Mouse (Mus musculus) adrenal gland, postnatal 14 days (tissue): Measurements from ENCODE around the gene Hrnr. TPM values are rescaled to one million over a fixed set of nuclear protein-coding genes. Genes with fewer than 3 reads are reported as not detected.

Source experiments
- DNase-seq: peaks from one replicate; pipeline ENCODE4 v3.0.0; 2021; ENCODE audit warnings: mixed read lengths
- long read RNA-seq, 2 experiments: library from polyadenylated mRNA; stranded (forward); transcript quantifications; one replicate each; pipeline ENCODE4 v2.0.0; 2021
- total RNA-seq: library from RNA; stranded (reverse); gene quantifications from 2 replicates; pipeline ENCODE4 v1.2.3, GENCODE M21; 2021

The Hrnr gene
- not detected in 2 replicates for total RNA-seq
- long read RNA-seq, experiment 1 = 0 reads
- long read RNA-seq, experiment 2 = 0 reads

GRCm38 (mm10) chr3:93319449-93319848 lies at the start of gene Hrnr:
Hrnr (plus strand) TSS chr3:93319749.
- DNase-seq = no peak

- no peak for DNase-seq
Measured at GRCm38 (mm10) chr3:93273223-93273622, 46.3 kb upstream of the Hrnr start, which contains the start of gene Flg. Flg (plus strand) TSS chr3:93273523.

- no peak for DNase-seq
Measured at GRCm38 (mm10) chr3:93297542-93297941, 22.0 kb upstream of the Hrnr start.

DNA sequence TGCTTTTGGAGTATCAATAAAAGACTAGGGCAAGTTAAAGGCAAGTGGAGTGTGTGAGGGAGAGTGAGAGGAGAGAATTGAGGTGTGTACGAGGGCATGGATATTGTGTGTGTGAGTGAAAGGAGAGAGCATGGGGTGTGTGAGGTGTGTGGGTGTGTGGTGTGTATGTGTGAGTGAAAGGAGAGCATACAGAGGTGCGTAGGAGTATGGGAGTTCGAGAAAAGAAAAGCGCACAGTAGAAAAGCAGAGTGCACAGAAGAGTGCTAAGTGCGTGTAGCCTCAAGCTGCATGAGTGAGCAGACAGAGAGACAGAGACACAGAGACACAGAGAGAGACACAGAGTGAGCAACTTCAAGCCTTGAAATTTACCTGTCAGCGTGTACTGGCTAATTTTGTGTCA lies 19.7 kb upstream of the Hrnr start:
- DNase-seq = no peak

- no peak for DNase-seq
Measured at GRCm38 (mm10) chr3:93301896-93302295, 17.7 kb upstream of the Hrnr start.

GRCm38 (mm10) chr3:93306142-93306541 lies 13.4 kb upstream of the Hrnr start:
- peak; percentile 11 for DNase-seq

DNA sequence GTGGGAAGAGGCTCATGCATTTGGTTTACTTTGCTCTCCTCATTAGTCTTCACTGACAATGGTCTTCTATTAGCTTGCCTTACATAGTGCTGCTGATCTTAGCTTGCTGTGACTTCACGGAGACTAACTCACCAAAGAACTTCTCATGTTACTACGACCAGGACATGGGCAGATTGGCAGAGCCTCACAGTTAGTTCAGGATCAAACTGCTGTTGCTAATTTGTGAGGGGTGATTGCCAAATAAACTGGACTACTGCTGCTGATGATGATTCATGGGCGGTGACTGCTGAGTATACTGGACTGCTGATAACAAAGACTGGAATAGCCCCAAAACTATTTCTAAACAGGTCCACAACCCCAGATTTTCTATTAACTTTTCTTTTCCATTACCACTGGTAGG lies 8.2 kb upstream of the Hrnr start:
- DNase-seq = peak; percentile 13

- DNase-seq = no peak
Measured at GRCm38 (mm10) chr3:93314388-93314787, 5.2 kb upstream of the Hrnr start.

DNA sequence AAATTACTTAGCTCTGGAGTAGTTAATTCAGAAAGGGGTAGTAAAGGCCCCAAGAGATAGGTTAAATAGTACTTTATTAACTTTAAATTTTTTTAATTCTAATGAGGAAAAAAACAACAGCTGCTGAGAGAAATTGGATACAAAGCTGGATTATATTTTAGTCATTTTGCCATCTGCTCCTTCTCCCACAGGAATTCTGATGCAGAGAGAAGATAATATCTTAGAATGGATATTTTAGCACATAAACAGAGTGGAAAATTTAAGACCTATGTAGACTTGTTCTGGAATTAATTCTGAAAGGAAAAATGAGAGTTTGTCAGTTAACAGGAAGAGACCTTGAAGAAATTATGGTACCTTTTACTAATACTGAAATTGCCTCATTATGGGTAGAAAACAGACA lies 18.2 kb downstream of the Hrnr start:
- DNase-seq = no peak

DNA sequence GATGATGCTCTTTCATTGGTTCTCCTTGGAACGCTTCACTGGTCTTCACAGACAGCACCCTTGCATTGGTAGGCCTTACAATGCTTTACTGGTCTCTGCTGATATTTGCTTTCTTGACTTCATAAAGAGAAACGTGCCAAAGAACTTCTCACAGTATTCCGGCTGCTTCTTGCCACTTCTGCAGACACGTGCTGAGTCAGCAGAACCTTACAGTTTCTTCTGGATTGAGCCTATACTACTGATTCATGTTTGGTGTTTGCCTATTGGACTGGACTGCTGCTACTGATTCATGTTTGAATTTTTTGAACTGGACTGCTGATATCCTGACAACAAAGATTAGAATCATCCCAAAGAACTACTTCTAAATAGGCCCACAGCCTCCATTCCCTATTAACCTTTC lies 20.5 kb downstream of the Hrnr start:
- no peak for DNase-seq

DNA sequence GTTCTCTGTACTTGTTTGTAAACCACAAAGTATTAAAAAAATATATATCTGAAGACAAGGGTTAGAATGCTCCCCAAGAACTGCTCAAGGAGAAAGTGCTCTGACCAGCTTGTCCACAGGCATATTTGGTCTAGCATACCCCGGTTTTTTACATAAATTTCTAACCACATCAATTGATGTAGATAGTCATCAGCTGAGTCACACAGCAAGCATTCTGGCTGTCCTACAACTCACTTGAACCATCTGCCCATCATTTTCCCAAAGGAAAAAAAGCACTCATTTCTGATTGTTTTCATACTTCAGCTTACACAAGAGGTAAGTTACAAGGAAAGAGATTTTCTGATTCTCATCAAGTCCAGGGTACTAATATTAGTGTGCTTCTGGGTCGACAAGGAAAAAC lies 27.3 kb downstream of the Hrnr start:
- DNase-seq = no peak

- peak; percentile 80 for DNase-seq
Measured at GRCm38 (mm10) chr3:93360045-93360444, 40.5 kb downstream of the Hrnr start.

DNA sequence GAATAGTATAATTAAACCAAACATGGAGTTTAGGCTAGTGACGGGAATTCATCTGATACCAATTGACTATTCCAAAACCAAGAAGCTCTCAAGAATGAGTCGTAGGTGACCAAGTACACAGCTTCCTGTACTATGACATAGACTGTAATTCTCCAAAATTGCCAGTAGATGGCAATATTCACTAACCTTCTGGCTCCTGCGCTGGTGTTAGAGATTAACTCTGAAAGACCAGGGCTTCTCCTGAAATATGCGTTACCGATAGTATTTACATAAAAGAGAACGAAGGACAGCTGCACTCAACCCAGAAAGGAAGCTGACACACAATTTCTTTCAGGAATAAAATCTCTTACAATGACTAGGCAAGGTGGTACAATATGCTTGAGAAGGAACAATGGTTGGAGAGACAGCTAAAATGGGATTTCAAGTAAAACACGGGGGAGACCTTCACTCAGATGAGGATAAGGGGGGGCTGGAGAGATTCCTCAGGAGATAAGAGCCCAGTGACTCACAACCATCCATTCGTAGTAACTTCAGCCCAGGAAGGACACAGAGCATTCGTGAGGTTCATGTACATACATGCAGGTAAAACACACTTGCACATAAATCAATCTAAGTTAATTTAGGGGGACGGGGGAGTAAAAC lies 42.5 kb downstream of the Hrnr start:
- peak; percentile 11 for DNase-seq

DNA sequence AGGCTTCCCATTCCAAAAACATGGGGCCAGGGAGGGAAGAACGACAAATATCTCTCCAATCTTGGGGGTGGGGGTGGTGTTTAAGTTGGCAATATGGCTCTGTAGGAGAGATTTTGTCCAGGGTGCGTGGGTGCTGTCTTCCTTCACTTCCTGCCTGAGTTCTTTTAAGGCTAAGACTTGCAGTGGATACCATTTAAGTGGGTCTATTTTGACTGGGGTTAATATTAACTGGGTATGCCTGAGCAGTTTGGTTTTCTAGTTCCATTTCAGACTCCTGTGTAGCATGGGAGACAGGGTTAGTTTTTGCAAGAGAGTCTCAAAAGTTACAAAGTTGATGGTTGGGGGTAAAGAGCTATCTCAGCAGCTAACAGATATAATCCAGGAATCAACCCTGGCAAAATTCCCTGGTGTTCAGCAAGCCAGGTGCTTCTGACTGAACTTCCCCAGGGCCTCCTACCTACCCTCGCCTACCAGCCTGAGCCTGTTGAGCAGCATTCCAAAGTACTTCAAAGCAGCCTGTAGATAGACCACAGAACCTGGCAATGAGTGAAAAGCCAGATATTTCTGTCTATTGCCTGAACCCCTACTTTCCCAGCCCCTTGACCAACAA lies 47.5 kb downstream of the Hrnr start:
- DNase-seq = no peak

DNA sequence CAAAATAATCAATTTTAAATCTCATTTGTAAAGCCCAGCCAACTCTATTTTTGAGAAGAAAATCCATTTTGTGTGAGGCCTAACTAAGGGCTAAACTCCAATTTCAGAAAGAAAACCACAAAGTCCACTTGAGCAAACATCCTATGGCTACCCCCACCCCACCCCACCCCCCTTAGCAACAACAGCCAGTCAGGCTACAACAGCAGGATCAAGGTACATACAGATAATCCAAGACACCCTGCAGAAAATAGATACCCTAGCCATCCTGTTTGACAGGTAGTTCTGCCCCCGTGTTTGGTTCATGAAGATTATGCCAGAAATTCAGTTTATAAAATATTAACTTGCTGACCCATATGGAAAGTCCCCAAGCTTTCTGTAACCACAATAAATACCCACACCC lies 48.6 kb downstream of the Hrnr start:
- no peak for DNase-seq

DNA sequence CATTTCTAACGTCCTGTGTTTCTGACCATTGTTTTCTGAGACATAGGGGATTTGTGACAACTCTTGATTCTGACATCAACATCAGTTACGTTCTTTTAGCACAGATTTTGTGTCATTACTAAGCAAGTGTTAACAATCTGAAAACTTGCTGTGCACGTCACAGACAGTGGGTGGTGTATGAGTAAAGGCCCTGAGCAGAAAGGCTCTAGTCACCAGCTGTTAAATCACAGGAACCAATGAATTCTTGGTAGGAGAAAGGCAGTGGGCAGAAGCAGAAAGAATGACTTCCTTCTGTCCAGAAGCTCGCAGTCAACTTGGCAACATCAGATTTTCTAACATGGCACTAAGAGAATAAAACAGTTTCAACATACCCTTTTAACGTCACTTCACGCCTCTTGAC lies 53.9 kb downstream of the Hrnr start:
- DNase-seq = no peak

GRCm38 (mm10) chr3:93375196-93375595 lies 55.6 kb downstream of the Hrnr start:
- DNase-seq = no peak

DNA sequence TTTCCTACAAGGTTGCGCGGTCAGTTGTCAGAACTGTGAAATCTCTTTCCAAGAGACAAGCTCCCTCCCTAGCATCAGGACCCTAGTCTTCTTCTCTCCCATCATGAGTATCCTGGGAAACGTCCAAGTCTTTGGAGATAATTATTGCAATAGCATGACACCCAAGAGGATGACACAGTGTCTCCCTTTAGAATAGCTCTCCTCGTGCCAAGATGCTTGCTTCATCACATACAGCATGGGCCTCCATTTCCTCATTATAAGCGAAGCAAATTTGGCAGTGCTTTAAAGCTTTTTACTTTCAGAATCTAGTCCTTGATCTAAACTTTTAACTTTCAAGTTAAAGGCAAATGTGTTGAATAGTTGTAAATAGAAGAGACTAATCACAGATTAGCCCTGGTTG lies 56.1 kb downstream of the Hrnr start:
- DNase-seq = no peak

DNA sequence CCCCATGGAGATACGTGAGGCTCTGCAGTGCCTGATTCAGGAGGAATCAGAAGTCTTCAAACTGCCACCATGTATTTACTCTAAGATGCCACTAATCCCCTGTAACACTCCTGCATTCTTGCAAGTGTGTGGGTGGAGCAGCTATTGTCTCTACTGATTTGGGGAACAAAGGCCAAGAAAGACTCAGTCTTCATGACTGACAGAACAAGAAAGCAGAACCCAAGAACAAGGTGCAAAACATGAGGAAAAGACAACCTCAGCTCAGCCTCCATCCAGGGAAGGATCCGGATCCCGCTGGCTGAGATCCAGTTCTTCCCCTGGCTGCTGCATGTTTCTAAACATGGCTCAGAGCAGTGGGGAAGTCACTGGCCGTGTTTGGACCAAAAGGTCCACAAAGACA lies 58.6 kb downstream of the Hrnr start:
- no peak for DNase-seq

Other genes with a start within 250 kb of the Hrnr start
- gene Crnn, start 175.0 kb upstream of the Hrnr start, total RNA-seq = not detected in 2 replicates
- gene Flg2, start 122.5 kb upstream of the Hrnr start, total RNA-seq = not detected in 2 replicates
- gene Flg, start 46.2 kb upstream of the Hrnr start, total RNA-seq = not detected in 2 replicates
- gene Rptn, start 74.0 kb downstream of the Hrnr start, total RNA-seq = not detected in 2 replicates
- gene Tchh, start 122.6 kb downstream of the Hrnr start, total RNA-seq = 0.34 and 0.37 TPM in 2 replicates
- 0.15 TPM in 1 of 2 replicates, not detected in the other for gene Tchhl1, start 149.0 kb downstream of the Hrnr start, total RNA-seq
- gene S100a11, start 200.7 kb downstream of the Hrnr start, total RNA-seq = 217 and 219 TPM in 2 replicates
- gene S100a10, start 235.3 kb downstream of the Hrnr start, total RNA-seq = 166 and 194 TPM in 2 replicates